Mouse (Mus musculus) ovary, adult 2 months (tissue): ENCODE measurements around the gene Zw10. TPM values are rescaled to one million over a fixed set of nuclear protein-coding genes. Genes with fewer than 3 reads are reported as not detected.

ENCODE experiments used
- polyA plus RNA-seq: library from polyadenylated mRNA; depleted of rRNA; stranded (reverse); fragments of >200 nt; gene quantifications from 2 replicates; pipeline ENCODE4 v1.2.3, GENCODE M21; 2012; rRNA removed

Zw10 gene
- polyA plus RNA-seq, result 7.8 and 10.6 TPM in 2 replicates

DNA sequence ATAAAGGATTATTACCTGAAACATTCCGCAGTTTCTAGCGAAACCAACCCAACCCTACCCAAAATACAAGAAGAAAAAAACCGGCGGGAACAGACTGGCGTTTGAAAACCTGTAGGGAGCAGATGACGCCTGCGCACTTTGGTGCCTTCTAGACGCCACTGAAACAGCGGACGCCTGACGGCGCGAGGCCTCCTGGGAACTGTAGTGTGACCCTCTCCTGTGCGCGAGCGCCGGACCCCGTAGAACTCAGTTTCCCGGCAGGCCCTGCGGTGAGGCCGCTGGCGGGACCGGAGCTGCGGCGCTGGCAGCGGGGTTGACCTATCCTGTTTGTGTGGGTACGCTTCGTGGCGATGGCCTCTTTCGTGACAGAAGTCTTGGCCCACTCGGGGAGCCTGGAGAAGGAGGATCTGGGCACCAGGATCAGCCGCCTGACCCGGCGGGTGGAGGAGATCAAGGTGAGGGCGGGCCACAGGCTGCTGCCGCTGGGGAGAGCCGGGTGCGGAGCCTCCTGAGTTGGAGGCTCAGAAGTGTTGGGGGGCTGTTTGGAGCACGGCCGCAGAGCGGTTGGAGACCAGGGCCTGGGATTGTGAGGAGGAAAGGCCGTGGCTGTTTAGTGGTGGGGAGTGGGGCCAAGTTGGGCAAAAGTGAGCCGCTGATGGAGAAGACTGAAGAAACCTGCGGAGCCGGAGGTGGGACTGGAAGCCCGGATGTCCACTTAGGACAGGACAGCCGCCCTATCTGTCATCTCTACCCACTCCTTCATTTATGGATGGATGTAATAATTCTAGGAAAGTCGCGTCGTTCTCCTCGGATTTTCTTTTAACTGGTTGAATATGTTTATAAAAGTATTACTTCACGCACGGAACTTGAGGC is at the start of gene Zw10:
Gene Zw10 (plus strand): TSS at position 281 of the 873 bp plus-strand sequence.

DNA sequence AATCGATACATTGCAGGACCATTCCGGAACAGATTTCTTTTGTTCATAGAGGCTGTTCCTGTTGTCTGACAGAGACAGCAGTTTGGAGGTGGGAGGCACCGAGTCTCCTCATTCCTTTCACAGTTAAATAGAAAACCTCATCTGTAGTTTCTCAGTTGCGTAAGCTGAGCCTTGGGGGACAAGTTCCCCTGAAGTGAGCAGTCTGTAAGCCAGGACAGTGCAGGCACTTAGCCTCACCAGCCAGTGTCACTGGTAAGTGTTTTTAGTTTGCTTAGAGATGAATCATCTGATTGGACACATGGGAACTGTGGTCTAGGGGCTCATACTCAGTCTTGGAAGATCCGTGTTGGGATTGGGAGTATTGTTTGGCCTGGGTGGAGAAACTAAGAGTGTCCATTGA is 25.7 kb downstream of the Zw10 start, which contains the start of gene Tmprss5:
Gene Tmprss5 (plus strand): TSS at position 154 of the 400 bp plus-strand sequence.

Other genes starting within 250 kb of the Zw10 start
- gene Zbtb16, start 219.4 kb upstream of the Zw10 start, polyA plus RNA-seq, result 9.3 and 10.3 TPM in 2 replicates
- not detected in 2 replicates for gene Htr3a, start 144.5 kb upstream of the Zw10 start, polyA plus RNA-seq
- not detected in 2 replicates for gene Htr3b, start 90.6 kb upstream of the Zw10 start, polyA plus RNA-seq
- 17.5 and 52.3 TPM in 2 replicates for gene Usp28, start 70.2 kb upstream of the Zw10 start, polyA plus RNA-seq
- gene Tmprss5, start 25.6 kb downstream of the Zw10 start, polyA plus RNA-seq, result 0.20 and 0.23 TPM in 2 replicates
- gene Gm4894, start 194.9 kb downstream of the Zw10 start, polyA plus RNA-seq, result not detected in 2 replicates